Mouse (Mus musculus): Measurements from ENCODE around the gene Grm4. TPM values are rescaled to one million over a fixed set of nuclear protein-coding genes. Genes with fewer than 3 reads are reported as not detected.

Gene Grm4
- polyA plus RNA-seq, 1 experiment: 1.1 TPM

GRCm38 (mm10) chr17:27456364-27456763 is 64.8 kb downstream of the Grm4 start:
- TF ChIP-seq POLR2A (IDR thresholded peaks at IDR 0.05; ENCODE audit: borderline replicate concordance, extremely low read depth, low read depth, low read length) (no peak), CTCF (IDR thresholded peaks at IDR 0.05; ENCODE audit: insufficient read depth, low read length) (no peak)
- 66% methylated on average over 11 of the region's 11 CpGs for WGBS

GRCm38 (mm10) chr17:27455012-27455784 is 66.0 kb downstream of the Grm4 start:
- no peaks in the 10 kb centered on the region for H3K4me1 ChIP-seq (ENCODE audit: control insufficient read depth, insufficient read depth, low read length)

More at GRCm38 (mm10) chr17:27456364-27456763, 64.8 kb downstream of the Grm4 start:
- no peak for DNase-seq
- H3K4me1 ChIP-seq (ENCODE audit: control insufficient read depth, insufficient read depth, low read length): no peaks in the 10 kb centered on the region
- no peak overlapping the region for H3K4me3 ChIP-seq (replicated peaks; ENCODE audit: extremely low read depth, low read depth, low read length)

GRCm38 (mm10) chr17:27454396-27454795 is 66.8 kb downstream of the Grm4 start:
- DNase-seq: no peak
- Histone ChIP-seq H3K4me1 (ENCODE audit: control insufficient read depth, insufficient read depth, low read length) (no peaks in the 10 kb centered on the region), H3K4me3 (replicated peaks; ENCODE audit: extremely low read depth, low read depth, low read length) (no peak overlapping the region)
- no peak for TF ChIP-seq CTCF (IDR thresholded peaks at IDR 0.05; ENCODE audit: insufficient read depth, low read length)
- no peak for TF ChIP-seq POLR2A (IDR thresholded peaks at IDR 0.05; ENCODE audit: borderline replicate concordance, extremely low read depth, low read depth, low read length)
- 72% methylated on average over 11 of the region's 11 CpGs for WGBS

More at GRCm38 (mm10) chr17:27455012-27455784, 66.0 kb downstream of the Grm4 start:
- WGBS: 66% methylated on average over 9 of the region's 9 CpGs
- no peak for DNase-seq
- H3K4me3 ChIP-seq (replicated peaks; ENCODE audit: extremely low read depth, low read depth, low read length): no peak overlapping the region
- TF ChIP-seq POLR2A (IDR thresholded peaks at IDR 0.05; ENCODE audit: borderline replicate concordance, extremely low read depth, low read depth, low read length): no peak
- no peak for TF ChIP-seq CTCF (IDR thresholded peaks at IDR 0.05; ENCODE audit: insufficient read depth, low read length)

DNA sequence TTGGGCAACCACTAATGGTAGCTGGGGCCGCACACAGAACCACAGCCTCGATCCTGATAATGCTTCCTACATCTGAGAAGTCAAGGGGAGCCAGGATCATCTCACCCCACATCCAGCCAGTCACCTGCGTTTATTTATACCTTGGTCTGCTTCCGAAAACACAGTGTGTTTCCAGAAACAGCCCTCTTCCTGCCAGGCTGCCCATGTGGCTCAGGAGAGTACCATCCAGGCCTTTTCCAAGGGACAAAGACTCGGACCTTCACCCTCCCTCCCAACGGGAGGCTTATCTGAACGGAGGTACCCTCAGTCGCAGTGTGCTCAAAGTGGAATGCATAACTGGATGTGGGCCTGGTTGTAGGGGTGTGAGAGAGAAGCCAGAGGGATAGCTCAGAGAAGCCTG is 68.2 kb downstream of the Grm4 start:
- 66% methylated on average over 8 of the region's 8 CpGs for WGBS
- no peak for TF ChIP-seq CTCF (IDR thresholded peaks at IDR 0.05; ENCODE audit: insufficient read depth, low read length)
- no peak for TF ChIP-seq POLR2A (IDR thresholded peaks at IDR 0.05; ENCODE audit: borderline replicate concordance, extremely low read depth, low read depth, low read length)
- no peaks in the 10 kb centered on the region for H3K4me1 ChIP-seq (ENCODE audit: control insufficient read depth, insufficient read depth, low read length)
- H3K4me3 ChIP-seq (replicated peaks; ENCODE audit: extremely low read depth, low read depth, low read length): no peak overlapping the region
- DNase-seq: no peak

DNA sequence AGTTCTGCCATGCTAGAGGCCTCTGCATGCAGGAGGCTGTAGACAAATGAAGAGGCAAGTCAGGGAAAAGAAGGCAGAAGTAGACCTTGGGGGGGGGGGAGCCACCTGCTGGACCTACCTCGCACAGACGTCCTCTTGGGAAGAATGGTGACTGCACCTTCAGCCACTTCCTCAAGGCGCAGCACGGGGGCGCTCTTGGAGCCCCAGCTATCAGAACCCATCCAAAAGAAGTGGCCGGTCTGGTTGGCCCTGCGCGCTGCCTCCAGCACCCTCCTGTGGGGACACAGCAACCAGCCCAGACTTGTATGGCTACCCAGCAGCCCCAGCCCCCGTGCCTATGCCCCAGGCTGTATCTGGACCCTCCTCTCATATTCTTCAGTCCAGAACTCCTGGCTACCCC is 69.4 kb downstream of the Grm4 start:
- no peaks in the 10 kb centered on the region for H3K4me1 ChIP-seq (ENCODE audit: control insufficient read depth, insufficient read depth, low read length)
- 28% methylated on average over 9 of the region's 9 CpGs for WGBS
- DNase-seq: no peak
- no peak overlapping the region for H3K4me3 ChIP-seq (replicated peaks; ENCODE audit: extremely low read depth, low read depth, low read length)
- TF ChIP-seq POLR2A (IDR thresholded peaks at IDR 0.05; ENCODE audit: borderline replicate concordance, extremely low read depth, low read depth, low read length) (no peak), CTCF (IDR thresholded peaks at IDR 0.05; ENCODE audit: insufficient read depth, low read length) (no peak)

- H3K4me3 ChIP-seq (replicated peaks; ENCODE audit: extremely low read depth, low read depth, low read length): no peak overlapping the region
- 80% methylated on average over 14 of the region's 14 CpGs for WGBS
- H3K4me1 ChIP-seq (ENCODE audit: control insufficient read depth, insufficient read depth, low read length): no peaks in the 10 kb centered on the region
- DNase-seq: no peak
- TF ChIP-seq CTCF (IDR thresholded peaks at IDR 0.05; ENCODE audit: insufficient read depth, low read length) (no peak), POLR2A (IDR thresholded peaks at IDR 0.05; ENCODE audit: borderline replicate concordance, extremely low read depth, low read depth, low read length) (no peak)
These were observed 70.0 kb downstream of the Grm4 start for GRCm38 (mm10) chr17:27451216-27451615.

DNA sequence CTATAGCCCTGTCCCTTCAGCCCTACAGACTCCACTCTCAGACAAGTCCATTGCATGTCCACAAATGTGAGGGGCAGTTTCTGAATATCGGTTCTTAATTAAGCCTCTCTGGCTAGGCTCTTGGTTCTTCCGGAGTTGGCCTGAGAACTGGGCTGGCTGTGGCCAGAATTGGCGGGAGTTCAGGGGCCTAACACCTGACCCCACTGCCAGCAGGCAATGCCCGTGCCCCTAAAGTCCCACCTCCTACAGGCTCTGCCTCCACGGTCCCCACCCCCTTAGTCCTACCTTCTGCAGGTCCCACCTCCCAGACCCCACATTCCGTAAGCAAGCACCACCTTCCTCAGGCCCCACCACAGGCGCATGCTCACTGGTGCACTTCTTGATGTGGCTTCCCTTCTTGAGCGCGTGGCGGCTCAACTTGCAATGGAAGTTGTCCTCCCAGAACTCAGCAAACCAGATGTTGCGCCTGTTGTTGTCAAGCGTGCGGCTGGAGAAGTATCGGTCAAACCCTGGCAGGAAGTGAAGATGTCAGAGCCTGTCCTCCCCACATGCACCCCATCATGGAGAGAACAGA is 71.4 kb downstream of the Grm4 start:
- DNase-seq: no peak
- TF ChIP-seq CTCF (IDR thresholded peaks at IDR 0.05; ENCODE audit: insufficient read depth, low read length) (no peak), POLR2A (IDR thresholded peaks at IDR 0.05; ENCODE audit: borderline replicate concordance, extremely low read depth, low read depth, low read length) (no peak)
- Histone ChIP-seq H3K4me3 (replicated peaks; ENCODE audit: extremely low read depth, low read depth, low read length) (no peak overlapping the region), H3K4me1 (ENCODE audit: control insufficient read depth, insufficient read depth, low read length) (no peaks in the 10 kb centered on the region)
- 72% methylated on average over 14 of the region's 14 CpGs for WGBS

GRCm38 (mm10) chr17:27448749-27449148 is 72.5 kb downstream of the Grm4 start:
- H3K4me1 ChIP-seq (ENCODE audit: control insufficient read depth, insufficient read depth, low read length): no peaks in the 10 kb centered on the region
- TF ChIP-seq POLR2A (IDR thresholded peaks at IDR 0.05; ENCODE audit: borderline replicate concordance, extremely low read depth, low read depth, low read length): no peak
- no peak for TF ChIP-seq CTCF (IDR thresholded peaks at IDR 0.05; ENCODE audit: insufficient read depth, low read length)
- H3K4me3 ChIP-seq (replicated peaks; ENCODE audit: extremely low read depth, low read depth, low read length): no peak overlapping the region
- no peak for DNase-seq
- WGBS: 62% methylated on average over 6 of the region's 6 CpGs

GRCm38 (mm10) chr17:27445364-27446075 is 75.7 kb downstream of the Grm4 start:
- Histone ChIP-seq H3K4me1 (ENCODE audit: control insufficient read depth, insufficient read depth, low read length) (no peaks in the 10 kb centered on the region), H3K4me3 (replicated peaks; ENCODE audit: extremely low read depth, low read depth, low read length) (no peak overlapping the region)
- TF ChIP-seq CTCF (IDR thresholded peaks at IDR 0.05; ENCODE audit: insufficient read depth, low read length) (no peak), POLR2A (IDR thresholded peaks at IDR 0.05; ENCODE audit: borderline replicate concordance, extremely low read depth, low read depth, low read length) (no peak)
- DNase-seq: no peak
- 32% methylated on average over 17 of the region's 17 CpGs for WGBS

Data from lung, adult 2 months (tissue).